Mouse (Mus musculus): Measurements from ENCODE around the gene Zfp64. TPM values are rescaled to one million over a fixed set of nuclear protein-coding genes. Genes with fewer than 3 reads are reported as not detected.

Gene Zfp64
- polyA plus RNA-seq (2017; shearing (Covaris generic)) = 43.7 TPM

DNA sequence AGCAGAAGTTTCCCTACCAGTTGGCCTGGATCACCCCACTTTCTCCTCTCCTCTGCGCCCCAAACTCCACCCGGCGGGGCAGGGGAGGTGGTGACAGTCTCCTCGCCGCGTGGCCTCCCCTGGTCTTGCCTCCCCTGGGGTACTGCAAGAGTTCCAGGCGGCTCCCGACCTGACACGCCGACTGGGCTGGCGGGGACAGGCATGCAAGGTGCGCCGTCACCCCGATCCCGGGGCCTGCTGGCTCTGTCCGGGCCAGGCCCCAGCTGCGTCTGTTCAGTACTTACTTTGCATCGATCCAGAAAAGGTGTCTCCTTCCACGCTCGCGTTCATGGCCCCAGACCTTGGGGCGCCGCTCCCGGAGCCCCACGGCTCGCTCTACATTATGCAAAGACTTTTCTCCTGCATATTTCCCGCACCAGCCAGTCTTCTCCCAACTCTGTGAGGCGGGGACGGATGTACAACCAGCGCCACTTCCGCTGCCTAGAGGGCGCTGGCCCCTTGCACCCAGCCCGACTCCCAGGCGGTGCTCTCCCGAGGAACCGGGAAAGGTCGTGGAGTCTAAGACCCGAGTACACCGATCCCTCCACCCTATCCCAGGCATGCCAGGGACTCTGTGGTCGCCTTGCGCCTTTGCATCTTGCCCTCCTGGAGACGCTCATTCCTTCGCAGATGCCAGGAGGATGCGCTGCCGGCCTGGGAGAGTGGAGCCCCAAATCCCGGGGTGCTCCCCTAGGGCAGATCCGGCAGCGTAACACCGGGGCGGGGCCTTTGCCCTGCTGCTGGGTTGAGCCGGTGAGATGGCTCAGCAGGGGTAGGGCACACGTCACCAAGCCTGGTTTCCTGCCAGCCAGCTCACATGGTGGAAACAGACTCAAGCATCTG is at the start of gene Zfp64:
Gene Zfp64 (minus strand): TSS at position 753 of the 882 bp plus-strand sequence.

Other genes with a start within 250 kb of the Zfp64 start
- 20.3 TPM for gene Atp9a, start 213.2 kb downstream of the Zfp64 start, polyA plus RNA-seq (2017; shearing (Covaris generic))
- gene Sall4, start 187.6 kb downstream of the Zfp64 start, polyA plus RNA-seq (2017; shearing (Covaris generic)) = not detected